Mouse (Mus musculus): Measurements from ENCODE around the gene Slc24a2.

Gene Slc24a2

DNA sequence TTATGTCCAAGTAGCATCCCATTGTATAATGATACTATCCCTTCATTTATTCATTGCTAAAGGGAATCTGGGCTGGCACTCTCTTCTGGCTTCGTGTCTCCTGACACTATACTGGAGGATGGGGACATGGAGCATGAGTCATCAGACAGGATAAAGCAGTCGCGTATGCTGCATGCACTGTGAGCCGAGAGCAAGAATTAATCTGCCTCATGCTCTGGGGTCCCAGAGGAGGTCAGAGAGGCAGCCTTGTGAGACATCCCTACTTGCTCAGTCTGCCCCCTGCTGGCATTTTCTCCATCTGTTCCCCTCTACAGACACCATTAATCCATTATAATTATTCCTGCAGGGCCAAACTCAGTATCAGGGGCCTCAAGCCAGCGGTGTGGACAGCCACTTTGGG, 276.8 kb downstream of the Slc24a2 start:
- in situ Hi-C loops (cut with MboI), result no loop called here

DNA sequence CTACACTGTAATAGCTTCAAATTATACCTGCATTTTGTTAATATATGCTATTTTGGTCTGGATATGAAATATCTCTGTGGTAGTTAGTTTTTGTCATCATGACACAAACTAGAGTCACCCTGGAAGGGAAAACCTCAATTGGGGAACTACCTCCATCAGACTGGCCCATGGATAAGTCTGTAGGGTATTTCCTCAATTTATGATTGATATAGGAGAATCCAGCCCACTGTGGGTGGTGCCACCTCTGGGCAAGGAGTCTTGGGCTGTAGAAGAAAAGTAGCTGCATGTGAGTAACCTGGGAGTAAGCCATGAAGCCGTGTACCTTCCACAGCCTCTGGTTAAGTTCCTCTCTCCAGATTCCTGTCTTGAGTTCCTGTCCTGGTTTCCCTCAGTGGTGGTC, 281.5 kb downstream of the Slc24a2 start:
- in situ Hi-C loops (cut with MboI), result no loop called here

DNA sequence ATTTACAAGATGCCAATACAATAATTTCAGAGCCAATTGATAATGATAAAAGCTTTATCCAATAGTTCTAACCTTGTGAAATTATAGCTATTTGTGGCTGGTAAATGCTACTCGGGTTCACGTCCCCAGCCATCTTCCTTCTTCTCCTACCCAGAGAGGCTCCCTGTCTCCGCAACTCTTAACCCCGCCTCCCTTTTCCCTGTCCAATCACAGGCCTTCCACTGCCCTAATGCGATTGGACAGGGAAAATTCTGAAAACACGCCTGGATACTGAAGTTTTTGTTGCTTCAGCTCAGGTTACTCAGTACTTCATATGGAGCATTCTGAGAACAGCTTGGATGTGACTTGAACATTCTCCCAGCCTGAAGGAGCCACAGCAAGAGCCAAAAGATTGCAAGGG, 287.0 kb downstream of the Slc24a2 start:
- in situ Hi-C loops (cut with MboI), result no loop called here

DNA sequence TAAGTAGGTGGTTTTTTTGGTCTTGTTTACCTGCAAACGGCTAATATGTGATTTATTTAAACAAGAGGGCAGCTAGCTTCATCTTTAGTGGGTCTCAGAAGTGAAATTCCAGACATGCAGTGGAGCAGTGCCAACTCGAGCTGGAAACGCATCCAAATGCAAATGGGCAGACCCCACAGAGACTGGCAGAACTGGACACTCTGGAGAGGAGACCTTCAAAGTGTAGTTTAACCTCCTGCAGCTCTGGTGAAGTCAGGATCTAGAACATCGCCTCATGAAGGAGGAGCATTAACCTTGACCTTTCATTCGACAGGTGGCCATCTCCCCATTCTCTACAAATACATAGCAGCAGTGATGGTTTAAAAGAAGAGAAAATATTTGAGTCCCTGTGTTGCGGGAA, 287.6 kb downstream of the Slc24a2 start:
- in situ Hi-C loops (cut with MboI), result no loop called here

DNA sequence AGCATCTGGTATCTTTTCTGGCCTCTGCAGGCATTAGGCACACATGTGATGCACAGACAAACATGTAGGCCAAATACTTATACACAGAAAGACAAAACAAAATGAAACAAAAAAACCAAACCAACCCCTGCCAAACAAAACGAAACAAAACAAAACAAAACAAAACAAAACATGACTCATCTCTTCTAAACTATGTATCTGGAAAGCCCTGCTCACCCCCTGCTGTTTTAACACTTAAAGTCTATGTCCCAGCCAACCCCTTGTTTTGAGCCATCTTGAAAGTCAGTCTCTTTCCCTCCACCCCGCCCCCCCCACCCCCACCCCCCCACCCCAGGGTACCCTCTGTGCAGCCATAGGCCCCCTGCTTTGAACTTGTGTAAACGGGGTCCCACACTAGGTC, 293.6 kb downstream of the Slc24a2 start:
- in situ Hi-C loops (cut with MboI), result no loop called here

DNA sequence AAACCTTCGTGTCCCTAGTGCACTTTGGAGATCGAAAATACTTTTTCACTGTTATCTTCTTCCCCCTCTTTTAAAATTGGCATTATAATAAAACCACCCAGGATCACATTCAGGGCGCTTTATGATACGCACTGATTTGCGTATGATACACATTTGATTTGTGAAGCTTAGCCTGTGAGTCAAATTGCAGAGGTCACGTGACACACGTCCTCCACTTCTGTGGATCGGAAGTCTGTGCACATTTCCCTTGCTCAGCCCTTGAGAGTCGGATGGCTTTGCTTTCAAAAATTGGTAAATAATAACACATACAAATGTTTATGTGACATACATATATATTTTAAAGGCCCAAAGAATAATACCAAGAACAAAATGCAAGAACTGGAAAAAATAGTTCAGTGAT, 294.1 kb downstream of the Slc24a2 start:
- in situ Hi-C loops (cut with MboI), result no loop called here

Measured in mature B cell (primary cell).